Mouse (Mus musculus): ENCODE results near the gene Coasy.

Coasy gene

GRCm38 (mm10) chr11:101131701-101132100, 49.3 kb downstream of the Coasy start:
- no peak for DNase-seq (ENCODE audit: low spot score in 2 of 2)

GRCm38 (mm10) chr11:101133037-101133436, 50.7 kb downstream of the Coasy start:
- no peak for DNase-seq (ENCODE audit: low spot score in 2 of 2)

- no peak for DNase-seq (ENCODE audit: low spot score in 2 of 2)
Observed at GRCm38 (mm10) chr11:101134217-101134865, 52.0 kb downstream of the Coasy start.
